Mouse (Mus musculus) common myeloid progenitor, adult 5-6 weeks (primary cell): ENCODE measurements around the gene Gm17387. TPM values are rescaled to one million over a fixed set of nuclear protein-coding genes. Genes with fewer than 3 reads are reported as not detected.

ENCODE experiments used
- ATAC-seq: replicated peaks from 2 replicates; pipeline ENCODE4 v1.8.0; 2016; ENCODE audit warnings: low read depth, mild to moderate bottlenecking, moderate TSS enrichment, inconsistent platforms; ENCODE audit not compliant: poor library complexity, severe bottlenecking
- total RNA-seq: library from RNA; stranded (forward); fragments of 200-1000, 187-1606 nt; gene quantifications from 2 replicates; pipeline ENCODE4 v1.2.3, GENCODE M21; 2017

Gene Gm17387
- total RNA-seq, 1 experiment from 2014 or later = not detected

GRCm38 (mm10) chr7:141042539-141042938 lies 13.6 kb downstream of the Gm17387 start:
- ATAC-seq = peak; percentile 6; the same call in 1 of the 2 replicates

GRCm38 (mm10) chr7:141046931-141047580 lies 18.1 kb downstream of the Gm17387 start:
- peak; percentile 77 for ATAC-seq

- ATAC-seq = peak; percentile 12; the same call in 1 of the 2 replicates
These were observed 18.8 kb downstream of the Gm17387 start for GRCm38 (mm10) chr7:141047581-141048225.

- peak; percentile 64 for ATAC-seq
These were observed 19.6 kb downstream of the Gm17387 start for GRCm38 (mm10) chr7:141048226-141049218.

- ATAC-seq = no peak
These were observed 20.4 kb downstream of the Gm17387 start for GRCm38 (mm10) chr7:141049326-141049725.

- no peak for ATAC-seq
These were observed 22.2 kb downstream of the Gm17387 start for GRCm38 (mm10) chr7:141051060-141051685.

- ATAC-seq = no peak
These were observed 23.1 kb downstream of the Gm17387 start for GRCm38 (mm10) chr7:141052016-141052415.

- no peak for ATAC-seq
These were observed 23.5 kb downstream of the Gm17387 start for GRCm38 (mm10) chr7:141052421-141052820.

- no peak for ATAC-seq
These were observed 26.9 kb downstream of the Gm17387 start for GRCm38 (mm10) chr7:141055785-141056184.

- ATAC-seq = peak; percentile 39; the same call in 1 of the 2 replicates
These were observed 28.0 kb downstream of the Gm17387 start for GRCm38 (mm10) chr7:141056976-141057375.

- ATAC-seq = no peak
These were observed 28.6 kb downstream of the Gm17387 start for GRCm38 (mm10) chr7:141057541-141057940.

- ATAC-seq = no peak
These were observed 29.8 kb downstream of the Gm17387 start for GRCm38 (mm10) chr7:141058601-141059341.

- ATAC-seq = no peak
These were observed 31.0 kb downstream of the Gm17387 start for GRCm38 (mm10) chr7:141059929-141060328.

- peak; percentile 40 for ATAC-seq
These were observed 31.7 kb downstream of the Gm17387 start, which contains the start of gene B4galnt4 for GRCm38 (mm10) chr7:141060426-141061242. B4galnt4 (plus strand) TSS chr7:141061104.

GRCm38 (mm10) chr7:141061269-141061692 lies 32.4 kb downstream of the Gm17387 start:
- no peak for ATAC-seq

- no peak for ATAC-seq
These were observed 33.6 kb downstream of the Gm17387 start for GRCm38 (mm10) chr7:141062525-141062924.

GRCm38 (mm10) chr7:141063353-141063752 lies 34.4 kb downstream of the Gm17387 start:
- no peak for ATAC-seq

- peak; percentile 71 for ATAC-seq
These were observed 35.2 kb downstream of the Gm17387 start for GRCm38 (mm10) chr7:141064175-141064574.
